Comparison of ENCODE assay signal across 32 mouse cellular contexts in the genomic region with DNA sequence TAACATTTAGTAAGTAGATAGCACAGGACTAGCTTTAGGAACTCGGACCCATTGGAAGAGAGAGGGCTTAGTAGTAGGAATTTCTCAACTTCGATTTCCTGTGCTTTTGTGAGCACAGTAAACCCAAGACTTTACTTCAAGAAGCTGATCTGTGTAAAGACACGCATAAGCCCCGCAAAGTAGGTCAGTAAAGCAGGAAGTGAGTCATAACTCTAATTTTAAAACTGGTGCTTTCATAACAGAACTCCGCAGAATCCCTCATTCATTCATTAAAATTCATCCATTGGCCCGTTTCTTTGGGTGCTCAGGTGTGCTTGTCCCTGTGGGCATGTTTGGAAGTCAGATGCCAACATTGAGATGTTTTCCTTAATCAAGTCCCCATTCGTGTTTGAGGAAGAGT.
DNase-seq lines count a peak whose midpoint lies in the region; ATAC-seq lines count a peak whose summit lies in the region.
"Had no signal": no experiment of that assay in that cellular context is flagged by ENCODE, and none has a peak within 500 bp of the region (broad histone marks: within the 10 kb centered on the region; RNA-seq: fewer than 3 reads in every experiment).

No protein-coding gene starts in this region.

- no peak overlapping the region for H3K4me3 ChIP-seq in limb, embryonic 15.5 days
- H3K4me3 ChIP-seq: forebrain, embryonic 10.5 days; forebrain, embryonic 15.5 days; heart, embryonic 10.5 days; heart, embryonic 15.5 days; hindbrain, embryonic 12.5 days; limb, embryonic 13.5 days; liver, embryonic 13.5 days; stomach, embryonic 15.5 days had no signal

- DNase-seq in heart, adult 11 months = peak; percentile 85
- DNase-seq in heart, postnatal 14 days = no peak
- peak; percentile 20 for DNase-seq in right cerebral cortex, adult 18-20 months
- no peak for DNase-seq in right cerebral cortex, postnatal 14 days
- DNase-seq in brain, adult 2 months (ENCODE audit: low read depth, low spot score) = peak; percentile 53
- no peak for DNase-seq in urinary bladder, postnatal 25 days (ENCODE audit: low spot score)
- DNase-seq: adrenal gland, adult 2 months; B cell, adult 2 months; cerebellum, adult 8-10 months; cerebellum, postnatal 25 days; gastrocnemius, postnatal 14 days; heart, postnatal 36 days; kidney, adult 8-10 months; kidney, postnatal 4 days; liver, embryonic 13.5 days; lung, adult 18-20 months; lung, postnatal 14 days; right cerebral cortex, postnatal 25 days; thymus, adult 2 months had no signal

- intact Hi-C loops in heart, postnatal 14 days (cut with DNase I) = no loop called here

- no peak overlapping the region for H3K4me2 ChIP-seq in limb, embryonic 15.5 days
- H3K4me2 ChIP-seq: forebrain, embryonic 15.5 days; heart, embryonic 15.5 days; hindbrain, embryonic 12.5 days; limb, embryonic 13.5 days; liver, embryonic 13.5 days; midbrain, embryonic 11.5 days; stomach, embryonic 15.5 days had no signal

- 70% methylated on average over 7 of the region's 7 CpGs for WGBS in limb, embryonic 15.5 days

- ATAC-seq in limb, embryonic 15.5 days (ENCODE audit: insufficient number of reproducible peaks, low FRiP score, low TSS enrichment, low read depth) = no peak
- ATAC-seq: activated CD4-positive, CD25-positive, alpha-beta regulatory T cell, adult 4 months; forebrain, embryonic 15.5 days; intestine, embryonic 16.5 days; midbrain, embryonic 16.5 days had no signal

- H3K27me3 ChIP-seq in limb, embryonic 15.5 days = no peaks in the 10 kb centered on the region
- H3K27me3 ChIP-seq: forebrain, embryonic 15.5 days; heart, embryonic 15.5 days; hindbrain, embryonic 12.5 days; limb, embryonic 13.5 days; liver, embryonic 13.5 days; stomach, embryonic 15.5 days had no signal

- 0 out of 2 replicates have a peak overlapping the region, but pooled peaks have one; percentile 30 for H3K27ac ChIP-seq in limb, embryonic 15.5 days
- H3K27ac ChIP-seq: forebrain, embryonic 10.5 days; forebrain, embryonic 15.5 days; heart, embryonic 10.5 days; heart, embryonic 15.5 days; hindbrain, embryonic 12.5 days; kidney, postnatal 0 days; limb, embryonic 13.5 days; liver, embryonic 13.5 days had no signal

- H3K4me1 ChIP-seq in limb, embryonic 15.5 days = no peaks in the 10 kb centered on the region
- H3K4me1 ChIP-seq: forebrain, embryonic 10.5 days; forebrain, embryonic 15.5 days; heart, embryonic 10.5 days; heart, embryonic 15.5 days; hindbrain, embryonic 12.5 days; limb, embryonic 13.5 days; liver, embryonic 13.5 days; stomach, embryonic 15.5 days had no signal

- H3K9ac ChIP-seq in limb, embryonic 15.5 days = no peak overlapping the region
- H3K9ac ChIP-seq: forebrain, embryonic 15.5 days; heart, embryonic 15.5 days; hindbrain, embryonic 12.5 days; limb, embryonic 13.5 days; liver, embryonic 13.5 days; stomach, embryonic 15.5 days had no signal

- H3K9me3 ChIP-seq in limb, embryonic 15.5 days = no peaks in the 10 kb centered on the region
- H3K9me3 ChIP-seq: forebrain, embryonic 10.5 days; forebrain, embryonic 15.5 days; heart, embryonic 10.5 days; heart, embryonic 15.5 days; hindbrain, embryonic 12.5 days; liver, embryonic 13.5 days; stomach, embryonic 15.5 days had no signal

- H3K36me3 ChIP-seq in limb, embryonic 15.5 days = no peaks in the 10 kb centered on the region
- H3K36me3 ChIP-seq: forebrain, embryonic 10.5 days; forebrain, embryonic 15.5 days; heart, embryonic 10.5 days; heart, embryonic 15.5 days; hindbrain, embryonic 12.5 days; limb, embryonic 13.5 days; liver, embryonic 13.5 days; stomach, embryonic 15.5 days had no signal

Comparison
In these comparisons a context has a peak if more than half of its experiments do, and no peak if none do; other contexts are left out.
1. DNase-seq: peak in heart, adult 11 months (single experiment), right cerebral cortex, adult 18-20 months (single experiment) and brain, adult 2 months (single experiment); none in heart, postnatal 14 days (0 of 2), right cerebral cortex, postnatal 14 days (single experiment) and urinary bladder, postnatal 25 days (single experiment).